Mouse (Mus musculus) MEL-GATA-1-ER (cell line): ENCODE measurements around the gene Tenm2.

Experiments
- DNase-seq: peaks from one replicate; pipeline ENCODE4 v3.0.0-alpha.2; 2012; ENCODE audit warnings: low read depth; ENCODE audit errors: extremely low read depth

Gene Tenm2

GRCm38 (mm10) chr11:36280533-36280932 is 955.2 kb downstream of the Tenm2 start:
- no peak for DNase-seq

DNA sequence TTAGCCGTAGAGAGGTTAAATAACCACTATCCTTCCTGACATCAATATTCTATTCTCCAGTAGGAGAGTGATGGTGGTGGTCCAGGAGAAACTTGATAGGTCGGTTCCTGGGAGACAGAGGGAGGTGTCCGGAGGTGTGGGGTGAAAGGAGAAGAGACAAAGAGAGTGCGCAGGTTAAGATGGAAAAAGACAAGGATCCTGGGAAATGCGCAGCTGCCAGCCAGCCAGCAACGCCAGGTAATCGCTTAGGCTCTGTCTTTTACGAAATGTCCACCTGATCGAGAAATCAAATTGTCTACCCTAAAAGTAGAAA is 957.9 kb downstream of the Tenm2 start:
- DNase-seq, result no peak

DNA sequence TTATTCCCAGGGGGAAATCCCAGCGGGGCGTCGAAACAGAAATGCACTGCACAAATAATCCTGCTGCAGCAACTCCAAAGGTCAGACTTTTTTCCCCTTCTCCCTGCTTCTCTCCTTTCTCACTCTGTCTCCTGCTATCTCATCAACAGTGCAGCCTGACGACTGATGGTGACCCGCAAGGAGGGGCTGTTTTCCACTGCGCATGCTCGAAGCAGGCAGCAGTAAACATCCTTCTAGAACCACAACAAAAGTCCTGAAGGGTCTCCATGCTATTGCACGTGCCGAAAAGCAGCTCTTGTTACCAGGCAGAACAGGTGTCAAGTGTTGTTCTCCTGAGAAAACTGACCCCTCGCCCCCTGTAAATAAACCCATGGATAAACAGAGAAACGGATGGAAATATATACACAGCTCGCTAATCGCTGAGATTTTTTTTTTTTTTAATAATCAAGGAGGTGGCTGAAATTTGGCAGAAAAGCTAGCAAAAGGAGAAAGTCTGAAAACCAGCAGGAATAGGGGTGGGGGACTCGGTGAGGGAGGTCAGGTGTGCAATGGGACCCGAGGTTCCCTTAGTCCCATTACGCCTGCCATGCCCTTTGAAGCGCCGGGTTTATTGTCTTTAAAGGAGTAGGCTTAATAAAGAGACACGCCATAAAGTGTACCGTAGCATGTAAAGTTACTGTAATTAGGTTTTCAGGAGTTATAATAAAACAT is 958.4 kb downstream of the Tenm2 start:
- no peak for DNase-seq

DNA sequence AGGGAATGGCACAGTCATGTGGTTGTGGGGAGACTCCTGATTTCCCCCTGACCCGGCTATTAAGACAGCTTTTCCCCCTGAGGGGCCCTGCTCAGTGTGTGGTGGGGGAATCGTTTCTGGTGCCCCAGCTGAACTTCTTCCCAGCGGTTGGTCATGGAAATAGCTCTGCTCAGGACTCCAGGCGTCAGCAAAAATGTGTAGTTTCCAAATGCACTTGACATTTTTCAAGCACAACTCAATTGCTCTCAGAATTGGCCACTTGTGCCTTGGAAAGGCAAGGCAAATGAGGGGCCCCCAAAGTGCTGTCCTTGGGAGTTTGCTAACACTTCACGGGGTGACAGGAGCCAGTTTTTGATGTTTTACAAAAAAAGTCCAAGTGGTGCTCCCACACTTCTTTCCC is 959.7 kb downstream of the Tenm2 start:
- no peak for DNase-seq

DNA sequence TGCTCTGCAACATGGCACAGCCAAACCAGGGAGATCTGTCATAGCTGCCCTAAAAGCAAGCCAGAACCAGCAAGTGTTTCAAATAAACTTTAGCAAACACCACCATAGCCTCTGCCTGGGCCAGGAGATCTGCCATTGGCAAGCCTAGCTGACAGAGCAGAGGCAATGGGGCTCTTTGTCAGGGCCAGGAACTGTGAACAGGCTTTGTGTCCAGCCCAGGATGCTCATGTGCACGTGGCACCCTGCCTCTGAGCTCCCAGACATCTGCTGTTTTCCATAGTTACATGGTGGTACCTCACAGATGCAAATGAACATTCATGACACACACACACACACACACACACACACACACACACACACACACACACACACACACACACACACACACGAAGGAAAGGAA is 963.6 kb downstream of the Tenm2 start:
- DNase-seq, result no peak

DNA sequence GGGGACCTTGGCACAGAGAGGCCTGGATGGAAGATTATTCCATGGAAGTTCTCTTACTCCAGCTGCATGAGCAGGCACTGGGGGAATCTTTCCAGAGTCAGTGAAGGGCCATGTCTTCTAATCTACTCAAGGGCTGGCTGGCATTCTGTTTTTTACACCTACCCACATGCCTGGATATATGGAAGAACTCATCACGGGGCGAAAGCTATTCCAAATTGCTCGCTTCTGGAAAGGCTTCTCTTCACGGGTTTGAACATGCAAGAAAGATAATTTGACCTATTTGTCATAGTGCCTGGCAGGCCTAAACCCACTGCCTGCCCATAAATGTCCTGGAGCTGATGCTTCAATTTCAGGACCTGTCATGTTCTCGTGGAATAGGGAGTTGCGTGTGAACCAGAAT is 965.8 kb downstream of the Tenm2 start:
- DNase-seq, result no peak

DNA sequence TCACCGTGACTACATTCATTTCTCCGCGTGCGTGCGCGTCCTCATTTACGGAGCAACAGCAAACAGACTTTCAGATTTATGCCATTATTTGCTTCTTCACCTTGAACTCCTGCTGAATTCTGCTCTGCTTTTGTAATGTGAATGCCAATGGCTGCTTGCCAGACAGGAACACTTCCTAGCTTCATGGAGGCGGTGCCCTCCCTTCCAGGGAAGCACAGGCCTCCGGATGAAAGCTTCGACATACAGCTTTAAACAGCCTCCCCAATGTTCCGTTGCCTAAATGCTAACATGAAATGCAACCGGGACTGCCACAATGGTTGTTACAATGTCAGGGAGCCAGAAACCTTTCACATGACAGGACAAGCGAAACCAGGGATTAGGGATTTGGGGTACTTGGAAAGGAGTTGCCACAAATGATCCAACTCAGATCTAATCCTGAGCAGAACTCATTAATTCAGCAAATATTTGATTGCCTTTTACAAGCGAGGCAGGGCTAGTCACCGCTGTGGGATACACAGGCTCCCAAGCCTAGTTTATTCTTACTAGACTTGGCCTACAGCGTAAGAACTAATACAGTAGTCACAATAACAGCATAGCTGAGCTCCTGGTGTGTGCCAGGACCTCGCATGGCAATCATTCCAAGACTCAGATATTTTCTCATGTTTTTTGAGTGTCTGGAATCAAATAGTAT is 970.8 kb downstream of the Tenm2 start:
- no peak for DNase-seq

GRCm38 (mm10) chr11:36263840-36264239 is 971.9 kb downstream of the Tenm2 start:
- no peak for DNase-seq

GRCm38 (mm10) chr11:36257187-36257586 is 978.6 kb downstream of the Tenm2 start:
- DNase-seq, result no peak

DNA sequence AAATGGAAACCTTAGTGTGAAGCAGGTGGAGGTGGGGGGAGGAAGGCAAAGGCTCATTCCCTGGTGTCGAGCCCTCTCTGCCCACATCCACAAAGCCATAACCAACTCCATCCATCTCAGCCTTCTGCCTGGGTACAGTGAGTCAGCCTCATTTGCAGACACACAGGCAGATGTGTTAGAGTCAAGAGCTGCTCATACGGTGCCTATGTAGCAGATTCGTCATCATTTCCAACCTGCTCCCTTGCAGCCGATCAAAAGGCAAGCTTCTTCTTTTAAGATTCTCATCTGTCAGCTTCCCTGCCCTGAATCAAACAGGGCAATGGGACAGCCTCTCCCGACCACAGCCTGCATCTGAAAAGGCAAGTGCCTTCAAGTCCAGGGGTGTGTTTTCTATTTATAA is 979.0 kb downstream of the Tenm2 start:
- DNase-seq, result no peak

DNA sequence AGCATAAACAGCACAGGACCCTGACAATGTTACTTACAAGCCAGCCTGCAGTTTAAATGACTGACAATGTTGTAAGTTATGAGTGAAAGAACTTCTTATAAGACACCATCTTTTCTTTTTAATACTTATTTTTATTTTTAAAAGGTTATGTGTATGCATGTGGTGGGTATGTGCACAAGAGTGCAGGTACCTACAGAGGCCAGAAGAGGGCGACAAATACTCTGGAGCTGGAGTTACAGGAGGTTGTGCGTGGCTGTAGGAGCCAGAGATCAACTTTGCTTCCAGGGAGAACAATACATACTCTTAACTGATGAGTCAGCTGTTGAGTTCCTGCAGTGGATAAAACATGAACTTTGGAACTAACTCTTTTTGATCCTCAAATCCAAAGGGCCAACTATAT is 981.7 kb downstream of the Tenm2 start:
- no peak for DNase-seq

DNA sequence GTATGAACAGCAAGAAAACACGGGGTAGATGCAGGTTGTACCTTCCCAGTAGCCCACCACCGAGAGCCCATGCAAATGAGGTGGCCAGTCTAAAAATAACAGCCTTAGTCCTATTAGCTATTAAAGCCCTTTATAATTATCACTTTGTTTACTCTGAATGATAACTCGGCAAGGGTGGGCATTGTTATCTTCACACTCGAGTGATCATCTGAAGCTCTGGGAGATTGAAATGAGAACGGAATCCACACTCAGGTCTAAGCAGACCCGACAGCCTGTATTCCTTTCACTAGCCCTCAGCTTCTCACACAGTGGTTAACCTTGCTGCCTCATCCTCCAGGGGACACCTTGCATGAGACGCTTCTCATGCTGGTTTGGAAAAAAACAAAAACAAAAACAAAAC is 985.7 kb downstream of the Tenm2 start:
- no peak for DNase-seq

- no peak for DNase-seq
These were observed 989.6 kb downstream of the Tenm2 start for GRCm38 (mm10) chr11:36246152-36246551.

DNA sequence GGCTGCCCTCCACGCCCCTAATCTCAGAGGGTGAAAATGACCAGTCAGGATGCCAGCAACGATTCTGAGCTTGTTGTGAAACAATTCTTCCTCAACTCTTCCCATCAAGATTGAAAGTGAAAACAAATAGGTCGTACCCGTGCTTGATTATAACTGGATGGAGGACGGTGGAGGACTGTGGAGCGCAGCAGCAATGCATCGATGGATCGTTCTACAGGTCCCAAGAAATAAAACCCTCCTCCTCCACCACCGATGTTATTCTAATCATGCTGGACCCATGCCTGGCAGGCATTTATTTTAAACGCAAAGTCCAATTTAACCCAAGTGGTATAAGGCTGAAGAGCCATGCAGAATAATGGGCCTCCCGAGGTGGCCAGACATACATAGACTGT is 991.3 kb downstream of the Tenm2 start:
- DNase-seq, result no peak

GRCm38 (mm10) chr11:36243747-36244490 is 991.8 kb downstream of the Tenm2 start:
- DNase-seq, result no peak

- no peak for DNase-seq
These were observed 996.9 kb downstream of the Tenm2 start for GRCm38 (mm10) chr11:36238890-36239289.

- DNase-seq, result no peak
These were observed 1007.1 kb downstream of the Tenm2 start for GRCm38 (mm10) chr11:36228654-36229053.

DNA sequence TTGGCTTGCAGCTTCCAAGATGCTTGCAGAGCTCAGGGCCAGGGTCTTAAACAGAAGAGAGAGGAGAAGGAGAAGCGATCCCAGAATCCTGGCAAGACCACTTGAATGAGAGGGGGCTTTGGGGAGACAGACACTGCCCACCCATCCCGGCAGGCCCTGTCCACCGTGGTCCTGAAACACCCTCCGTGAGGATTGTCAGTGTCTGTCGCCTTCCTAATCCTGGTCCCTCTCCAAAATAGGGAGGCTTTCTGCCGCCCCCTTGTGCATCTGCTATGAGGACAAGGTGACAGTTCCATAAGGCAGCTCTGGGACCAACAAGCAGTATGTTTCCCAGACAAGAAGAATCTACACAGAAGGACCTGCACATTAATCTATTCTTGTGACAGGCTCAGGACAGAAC is 1007.6 kb downstream of the Tenm2 start:
- no peak for DNase-seq

GRCm38 (mm10) chr11:36226061-36226460 is 1009.7 kb downstream of the Tenm2 start:
- no peak for DNase-seq

- no peak for DNase-seq
These were observed 1011.9 kb downstream of the Tenm2 start for GRCm38 (mm10) chr11:36223716-36224439.

DNA sequence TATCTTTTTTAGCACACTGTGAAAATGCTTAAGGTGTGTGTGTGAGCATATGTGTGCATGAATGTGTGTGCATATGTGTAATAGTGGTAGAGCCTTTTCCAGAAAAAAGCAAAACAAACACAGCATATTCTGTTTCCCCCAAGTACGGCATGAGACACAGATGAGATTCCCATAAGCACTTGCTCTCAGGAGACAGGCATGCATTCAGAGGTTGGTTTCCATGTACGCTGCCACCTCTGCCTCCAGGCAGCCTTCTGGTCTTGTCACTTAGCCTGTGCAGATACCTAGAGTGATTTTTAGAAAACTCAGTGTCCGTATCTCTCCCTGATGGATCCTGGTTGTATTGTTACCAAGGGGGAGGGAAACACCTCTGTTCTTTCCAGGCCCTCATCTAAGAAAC is 1013.7 kb downstream of the Tenm2 start:
- DNase-seq, result no peak
